Mouse (Mus musculus) liver, embryonic 14.5 days (tissue): ENCODE results near the gene Frem1.

ENCODE experiments used
- CTCF ChIP-seq: IDR thresholded peaks from 2 replicates; pipeline ENCODE4 v1.5.1; 2016; ENCODE audit warnings: antibody characterized with exemption, low read depth, control low read depth
- EP300 ChIP-seq: IDR thresholded peaks from 2 replicates; pipeline ENCODE4 v1.6.1; 2016; ENCODE audit warnings: antibody characterized with exemption, low read depth

DNA sequence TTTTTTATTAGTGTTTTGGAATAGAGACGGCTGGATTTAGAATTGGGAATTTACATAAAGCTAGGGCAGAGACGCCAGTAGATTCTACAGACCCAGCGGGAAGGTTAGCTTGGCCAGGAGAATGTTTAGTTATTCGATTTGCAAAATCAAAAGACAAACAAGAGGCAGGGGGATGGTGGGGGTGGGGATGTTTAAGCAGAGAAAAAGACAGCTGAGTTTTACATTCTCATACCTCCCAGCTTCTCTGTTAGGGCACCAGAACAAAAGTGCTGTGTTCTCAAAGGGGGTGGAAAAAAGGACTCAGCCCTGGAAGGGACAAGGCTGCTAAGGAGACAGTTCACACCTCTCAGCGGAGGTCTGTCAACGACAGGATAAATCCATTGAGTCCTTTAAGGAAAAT is 180.0 kb downstream of the Frem1 start:
- TF ChIP-seq CTCF (no peak), EP300 (no peak)
